Mouse (Mus musculus) layer of hippocampus, adult 8-10 months (tissue): Measurements from ENCODE around the gene Fcer1a. TPM values are rescaled to one million over a fixed set of nuclear protein-coding genes. Genes with fewer than 3 reads are reported as not detected.
"Not testable (repeated sequence)": the region's sequence is repeated elsewhere in the genome, so short reads cannot be mapped to it uniquely, and the experiment has no call there.

Experiments used
- DNase-seq, 2 experiments: peaks; one replicate each; pipeline ENCODE4 v3.0.0; 2022; ENCODE audit warnings: low spot score in 2 of 2
- total RNA-seq, 4 experiments: library from RNA; stranded (reverse); gene quantifications; 2 replicates each; pipeline ENCODE4 v1.2.4; 2022

Gene Fcer1a
- total RNA-seq, result not detected

DNA sequence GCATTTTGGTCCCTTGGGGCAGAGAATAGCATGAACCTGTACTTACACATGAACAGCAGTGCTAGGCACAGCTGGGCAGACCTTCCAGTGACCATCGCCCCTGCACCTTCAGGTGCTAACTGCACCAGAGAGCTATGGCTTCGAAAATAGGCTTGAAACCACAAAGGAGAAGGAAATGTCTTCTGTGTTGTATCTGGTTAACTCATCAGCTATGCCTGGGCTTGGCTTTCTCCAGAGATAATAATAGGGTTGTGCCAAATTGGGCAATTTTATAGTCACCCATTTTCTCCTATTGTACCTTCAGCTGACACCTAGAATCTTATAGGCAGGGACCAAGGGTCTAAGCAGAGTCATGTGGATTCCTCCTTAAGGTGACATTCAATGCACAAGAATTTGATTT is at the start of gene Fcer1a:
TSS of gene Fcer1a (minus strand) at position 134 of the 400 bp plus-strand sequence.
- DNase-seq, result no peak

DNA sequence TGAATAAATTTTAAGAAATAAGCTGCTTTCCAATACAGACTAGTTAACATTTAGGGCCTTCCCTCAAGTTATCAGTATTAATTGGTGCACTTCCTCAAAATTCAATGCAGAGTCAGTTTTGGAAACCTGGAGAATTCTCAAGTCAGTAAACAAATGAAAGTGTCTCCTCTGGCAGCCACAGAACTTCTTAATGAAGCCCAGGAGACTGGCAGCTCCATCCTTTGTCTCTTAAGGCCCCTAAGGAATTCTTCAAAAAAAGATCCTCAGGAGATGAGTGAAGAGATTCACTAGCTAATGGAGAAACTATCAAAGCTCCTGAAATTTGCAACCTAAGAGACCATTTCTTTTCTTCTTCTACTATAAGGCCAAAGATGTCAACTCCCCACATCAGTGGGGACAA is 38.7 kb upstream of the Fcer1a start, which contains the start of gene Olfr418:
TSS of gene Olfr418 (plus strand) at position 301 of the 400 bp plus-strand sequence.
- DNase-seq, result no peak

DNA sequence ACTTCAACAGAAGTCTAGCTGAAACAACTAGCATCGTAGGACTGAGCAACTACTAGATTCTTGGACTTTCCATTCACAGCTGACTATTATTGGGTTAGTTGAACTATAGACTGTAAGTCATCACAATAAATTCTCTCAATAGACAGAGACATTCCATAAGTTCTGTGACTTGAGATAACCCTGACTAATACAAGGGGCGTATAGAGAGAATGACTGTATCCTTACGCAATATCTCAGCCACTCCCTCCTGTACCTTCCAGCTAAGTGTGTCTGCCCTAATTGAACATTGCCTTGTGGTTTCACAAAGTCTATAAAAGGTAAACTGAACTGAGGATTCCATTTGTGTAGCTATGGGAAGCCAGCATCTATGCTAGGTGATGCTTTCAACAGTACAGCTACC is 22.9 kb upstream of the Fcer1a start:
- no peak for DNase-seq

DNA sequence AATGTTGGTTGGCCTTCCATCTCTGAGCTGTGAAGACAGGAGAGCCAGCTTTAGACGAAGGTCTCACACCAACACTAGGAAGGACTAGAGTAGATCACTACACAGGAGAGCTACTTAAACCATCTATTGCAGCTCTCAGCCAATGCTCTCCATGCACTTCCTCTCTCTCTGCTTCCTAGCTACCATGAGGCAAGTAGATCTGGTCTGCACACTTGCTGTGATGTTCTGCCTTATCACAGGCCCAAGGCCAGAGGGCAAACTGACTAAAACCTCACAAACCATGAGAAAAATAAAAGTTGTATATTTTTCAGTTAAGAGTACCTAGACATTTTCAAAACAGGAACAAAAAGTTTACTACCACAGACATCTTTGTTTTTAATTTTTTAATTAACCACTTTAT is 10.0 kb upstream of the Fcer1a start:
- DNase-seq, result not testable (repeated sequence)

DNA sequence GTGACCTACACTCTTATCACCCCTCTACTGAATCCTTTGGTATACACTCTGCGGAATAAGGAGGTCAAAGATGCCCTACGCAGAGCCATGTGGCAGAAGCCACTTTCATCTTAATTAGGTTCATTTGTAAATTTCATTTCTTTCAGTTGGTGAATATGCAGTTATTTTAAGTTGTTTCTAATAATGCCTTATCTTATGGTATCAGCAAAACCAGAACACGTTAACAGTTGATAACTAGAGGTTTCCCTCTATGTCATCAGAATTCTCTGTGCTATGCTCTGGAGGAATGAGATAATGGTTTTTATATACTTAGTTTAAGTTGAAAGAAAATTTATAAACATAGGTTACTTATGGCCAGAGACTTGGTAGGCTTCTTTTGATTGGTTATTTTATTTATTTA is 10.5 kb downstream of the Fcer1a start:
- DNase-seq, result no peak

DNA sequence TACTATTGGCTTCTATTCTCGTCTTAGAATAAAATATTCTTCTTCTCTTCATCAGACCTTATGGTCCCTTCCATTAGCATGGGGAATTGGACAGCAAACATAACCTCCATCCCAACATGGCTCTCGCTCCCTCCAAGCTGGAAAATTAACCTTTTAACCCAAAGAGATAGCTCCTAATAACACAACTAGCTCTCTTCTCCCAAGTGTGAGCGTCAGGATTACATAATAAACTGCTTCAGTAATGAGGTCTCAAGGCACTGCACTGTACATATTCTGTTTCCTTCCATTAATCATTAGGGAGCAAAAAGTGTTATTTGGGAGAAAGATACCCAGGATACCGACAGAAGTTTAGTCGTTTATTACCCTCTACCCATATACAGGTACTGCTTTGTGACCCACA is 14.9 kb downstream of the Fcer1a start, which contains the start of gene Olfr1404:
TSS of gene Olfr1404 (plus strand) at position 301 of the 400 bp plus-strand sequence.
- DNase-seq, result no peak

DNA sequence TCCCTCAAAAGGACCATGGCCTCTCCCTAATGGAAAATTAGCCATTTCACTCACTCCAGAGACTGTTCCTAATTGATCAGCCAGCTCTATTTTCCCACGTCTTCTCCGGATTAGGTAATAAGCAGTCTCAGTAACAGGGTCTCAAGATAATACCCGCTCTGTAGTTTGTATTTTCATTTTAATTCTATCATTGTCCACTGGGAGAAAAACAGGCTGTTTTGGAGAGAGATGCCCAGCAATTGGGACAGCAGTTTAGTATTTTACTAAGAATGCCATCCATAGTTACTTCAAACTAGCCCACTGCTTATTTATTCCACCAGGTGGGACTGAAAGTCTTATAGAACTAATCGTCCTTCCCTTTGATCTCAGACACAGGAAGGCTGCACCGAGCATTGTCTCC is 29.5 kb downstream of the Fcer1a start, which contains the start of gene Olfr218:
TSS of gene Olfr218 (plus strand) at position 301 of the 400 bp plus-strand sequence.
- DNase-seq, result no peak

DNA sequence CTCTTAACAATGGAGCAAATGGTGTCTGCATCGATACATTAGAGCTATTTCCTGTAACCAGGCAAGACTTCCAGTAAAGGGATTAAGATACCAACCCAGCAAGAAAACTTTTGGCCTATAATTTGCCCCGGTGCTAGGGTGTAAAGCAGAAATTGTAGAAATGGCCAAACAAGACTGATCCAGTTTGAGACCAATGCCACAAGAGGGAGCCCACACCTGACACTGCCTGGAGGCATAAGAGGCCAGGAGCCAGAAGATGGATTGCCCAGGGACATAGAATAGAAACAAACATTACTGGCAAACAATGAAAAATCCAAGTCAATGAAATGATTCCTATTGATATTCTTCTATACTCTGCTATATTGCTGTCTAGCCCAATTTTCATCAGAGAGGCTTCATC is 30.7 kb downstream of the Fcer1a start:
- DNase-seq, result no peak

DNA sequence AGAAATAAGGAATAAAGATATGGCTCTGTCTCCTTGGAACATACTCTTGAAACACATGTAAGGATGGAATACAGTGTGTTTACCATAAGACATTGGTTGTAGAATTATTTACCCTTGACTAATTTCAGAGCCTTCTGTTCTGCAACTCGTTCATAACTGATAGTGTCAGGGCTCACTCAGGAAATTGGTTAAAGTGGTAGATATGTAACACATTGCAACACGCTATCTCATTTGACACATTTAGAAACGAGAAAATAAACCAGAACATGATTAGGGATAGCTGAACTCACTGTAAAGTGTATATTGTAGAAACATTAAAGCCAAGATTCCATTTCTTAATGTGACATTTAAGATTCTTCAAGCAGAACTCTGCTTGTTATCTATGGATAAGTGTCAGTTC is 35.0 kb downstream of the Fcer1a start:
- no peak for DNase-seq

DNA sequence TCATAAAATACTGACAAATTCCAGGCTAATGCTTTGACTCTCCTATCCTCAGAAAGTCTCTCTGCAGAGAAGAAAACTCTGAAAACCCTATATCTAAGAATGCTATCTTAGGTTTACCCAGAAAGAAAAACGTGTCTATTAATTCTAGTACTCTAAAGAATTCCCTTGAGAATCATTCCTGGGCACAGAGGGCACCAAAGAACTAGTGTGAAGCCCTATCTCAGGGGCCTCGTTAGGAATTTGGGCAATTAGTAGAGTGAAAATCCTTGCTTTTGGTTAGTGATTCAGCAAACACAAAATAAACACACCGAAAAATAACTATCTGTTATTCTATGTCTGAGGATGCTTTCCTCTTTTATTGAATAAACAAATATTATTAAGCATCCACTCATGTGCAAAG is 36.5 kb downstream of the Fcer1a start, which contains the start of gene Olfr1406:
TSS of gene Olfr1406 (minus strand) at position 101 of the 400 bp plus-strand sequence.
- no peak for DNase-seq

DNA sequence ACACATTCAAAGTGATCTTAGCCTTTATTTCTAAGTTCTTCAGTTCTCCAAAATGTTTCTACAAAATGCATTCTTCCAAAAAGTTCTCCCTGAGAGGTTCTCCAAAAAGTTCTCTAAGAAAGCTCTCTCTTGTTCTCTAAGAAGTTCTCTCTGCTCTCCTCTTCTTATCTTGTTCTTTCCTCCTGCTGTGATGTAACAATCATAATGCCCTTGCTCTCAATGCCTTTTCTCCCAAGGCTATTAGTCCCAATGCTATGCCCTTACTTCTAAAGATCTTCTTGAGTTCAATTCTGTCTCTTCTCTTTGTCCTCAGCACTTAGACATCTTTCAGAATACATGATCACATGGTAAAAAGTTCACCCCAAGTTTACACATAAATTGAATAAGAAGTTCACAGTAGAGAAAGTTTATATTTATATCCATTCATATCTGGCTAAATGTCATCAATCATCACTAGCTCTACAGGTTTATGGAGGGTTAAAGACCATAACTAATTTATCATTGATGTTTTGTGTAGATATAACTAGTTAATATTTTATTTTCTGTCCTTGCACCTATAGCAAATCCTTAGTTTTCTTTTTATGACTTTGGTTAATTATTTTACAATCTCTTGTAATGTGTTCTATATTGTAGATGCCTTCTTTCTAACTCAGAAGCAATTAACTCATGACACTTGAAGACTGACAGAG is 52.7 kb downstream of the Fcer1a start:
- DNase-seq, result no peak

Other genes with a start within 250 kb of the Fcer1a start
- gene Olfr1408, start 89.8 kb downstream of the Fcer1a start, total RNA-seq, result not detected
- not detected for gene Olfr1406, start 36.6 kb downstream of the Fcer1a start, total RNA-seq
- gene Olfr218, start 29.4 kb downstream of the Fcer1a start, total RNA-seq, result not detected
- not detected for gene Olfr1404, start 14.8 kb downstream of the Fcer1a start, total RNA-seq
- not detected for gene Olfr418, start 38.8 kb upstream of the Fcer1a start, total RNA-seq
- gene Mptx2, start 50.6 kb upstream of the Fcer1a start, total RNA-seq, result not detected
- 10 to 100 TPM; 45.2 to 66.9 (median 51.0) TPM for gene Ackr1, start 106.5 kb upstream of the Fcer1a start, total RNA-seq
- 10 to 100 TPM in 1 of 4 experiments, 1 to 10 TPM in 3; 1.8 to 12.4 (median 5.1) TPM for gene Aim2, start 123.7 kb upstream of the Fcer1a start, total RNA-seq
- 100 to 1,000 TPM; 350 to 406 (median 381) TPM for gene Cadm3, start 140.5 kb upstream of the Fcer1a start, total RNA-seq